Mouse (Mus musculus): ENCODE results near the gene Slc24a4.
"Not testable (repeated sequence)": the region's sequence is repeated elsewhere in the genome, so short reads cannot be mapped to it uniquely, and the experiment has no call there.

Gene Slc24a4

DNA sequence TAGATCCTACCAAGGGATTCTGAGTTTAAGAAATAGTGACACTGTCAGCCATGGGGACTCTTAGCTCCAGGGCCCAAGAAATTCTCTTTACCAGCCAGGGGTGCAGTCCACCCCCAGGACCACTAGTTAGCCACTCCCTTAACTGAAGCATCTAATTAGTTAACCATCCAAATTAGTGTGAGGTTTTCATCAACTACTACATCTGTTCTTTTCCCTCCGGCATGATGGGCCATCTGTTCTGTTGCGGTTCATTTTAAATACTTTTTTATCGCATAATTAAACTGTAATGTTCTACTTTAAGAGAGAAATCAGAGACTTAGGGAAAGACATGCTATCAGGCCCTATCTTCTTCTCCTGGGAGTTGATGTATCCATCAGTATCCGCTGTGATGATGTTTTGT, 121.8 kb downstream of the Slc24a4 start:
- no peak for DNase-seq (ENCODE audit: low spot score)

DNA sequence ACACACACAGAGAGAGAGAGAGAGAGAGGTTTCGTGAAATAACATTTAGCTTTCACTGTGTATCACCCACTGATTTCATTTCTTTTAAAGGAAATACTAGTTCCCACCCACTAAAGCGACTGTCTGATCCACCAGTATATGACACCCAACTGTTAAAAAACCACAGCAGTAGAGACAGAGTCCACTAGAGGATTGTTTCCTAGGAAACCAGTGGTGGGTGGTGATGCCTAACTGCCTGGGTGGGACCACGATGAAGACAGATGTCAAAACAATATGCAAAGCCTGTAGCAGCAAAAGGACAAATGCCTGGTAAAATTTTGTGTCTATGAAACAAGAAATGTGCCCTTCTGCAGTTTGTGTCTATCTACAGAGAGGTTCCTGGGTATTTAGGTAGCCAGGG, 122.5 kb downstream of the Slc24a4 start:
- peak; percentile 48 for DNase-seq (ENCODE audit: low spot score)

GRCm38 (mm10) chr12:102251985-102252384, 123.5 kb downstream of the Slc24a4 start:
- DNase-seq (ENCODE audit: low spot score) = no peak

DNA sequence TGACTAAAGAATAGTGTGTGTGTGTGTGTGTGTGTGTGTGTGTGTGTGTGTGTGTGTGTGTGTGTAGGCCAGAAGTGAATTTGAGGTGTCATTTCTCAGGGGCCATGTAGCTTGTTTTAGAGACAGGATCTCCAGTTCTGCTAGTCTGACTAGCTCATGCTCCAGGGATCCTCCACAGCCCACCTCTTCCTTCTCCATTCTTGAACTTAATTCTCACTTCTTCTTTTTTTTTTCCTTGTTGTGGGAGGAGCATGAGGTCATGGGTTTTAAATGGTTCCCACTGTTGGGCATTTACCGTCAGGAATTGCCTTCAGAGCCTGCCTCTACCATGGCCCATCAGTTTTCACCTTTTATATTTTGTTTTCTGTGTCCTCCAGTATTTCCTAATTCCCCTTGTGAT, 124.0 kb downstream of the Slc24a4 start:
- no peak for DNase-seq (ENCODE audit: low spot score)

DNA sequence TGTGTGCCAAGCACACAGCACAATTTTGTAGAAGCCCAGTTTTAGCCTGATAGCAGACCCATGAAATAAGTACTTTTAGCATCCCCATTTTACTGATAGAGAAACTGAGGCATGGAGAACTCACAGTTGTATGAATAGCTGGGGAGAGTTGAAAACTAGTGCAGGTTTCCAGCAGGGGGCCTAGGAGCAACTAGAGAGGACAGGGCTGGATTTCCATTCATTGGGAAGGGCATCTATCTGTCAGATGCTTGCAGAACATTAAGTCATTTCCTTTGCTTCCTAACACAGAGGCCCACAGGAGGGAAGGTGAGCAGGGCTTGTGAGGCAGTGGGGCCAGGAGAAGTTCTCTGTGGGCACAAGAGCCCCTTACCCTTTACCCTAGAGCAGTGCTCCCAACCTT, 126.5 kb downstream of the Slc24a4 start:
- no peak for DNase-seq (ENCODE audit: low spot score)

DNA sequence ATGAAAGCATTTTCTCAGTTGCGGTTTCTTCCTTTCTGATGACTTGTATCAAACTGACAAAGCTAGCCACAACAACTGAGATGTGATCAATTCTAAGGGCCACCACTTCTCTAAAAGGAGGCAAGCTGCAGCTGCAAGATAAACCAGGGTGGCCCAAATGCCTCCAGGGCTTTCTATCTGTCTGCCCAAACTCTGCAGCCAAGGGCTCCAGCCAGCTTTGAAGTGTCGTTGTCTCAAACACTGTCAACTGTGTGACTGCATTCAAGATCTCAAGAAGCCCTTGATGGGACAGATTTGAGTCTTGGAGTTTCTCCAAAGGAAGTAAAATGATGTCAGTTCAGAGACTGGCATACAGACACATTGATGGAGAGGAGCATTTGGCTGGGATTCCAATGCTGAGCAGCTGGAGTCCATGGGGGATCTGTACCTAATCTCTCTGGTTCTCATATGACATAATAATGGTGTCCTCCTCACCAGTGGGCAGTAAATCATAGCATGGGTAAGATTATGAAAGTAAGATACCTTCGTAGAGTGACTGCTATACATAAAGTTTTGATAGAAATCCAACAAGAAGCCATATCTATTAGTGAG, 130.1 kb downstream of the Slc24a4 start:
- no peak for DNase-seq (ENCODE audit: low spot score)

GRCm38 (mm10) chr12:102261933-102262396, 133.4 kb downstream of the Slc24a4 start:
- DNase-seq (ENCODE audit: low spot score) = no peak

- DNase-seq (ENCODE audit: low spot score) = no peak
Measured at GRCm38 (mm10) chr12:102262809-102263208, 134.3 kb downstream of the Slc24a4 start.

- DNase-seq (ENCODE audit: low spot score) = no peak
Measured at GRCm38 (mm10) chr12:102263249-102263648, 134.7 kb downstream of the Slc24a4 start.

DNA sequence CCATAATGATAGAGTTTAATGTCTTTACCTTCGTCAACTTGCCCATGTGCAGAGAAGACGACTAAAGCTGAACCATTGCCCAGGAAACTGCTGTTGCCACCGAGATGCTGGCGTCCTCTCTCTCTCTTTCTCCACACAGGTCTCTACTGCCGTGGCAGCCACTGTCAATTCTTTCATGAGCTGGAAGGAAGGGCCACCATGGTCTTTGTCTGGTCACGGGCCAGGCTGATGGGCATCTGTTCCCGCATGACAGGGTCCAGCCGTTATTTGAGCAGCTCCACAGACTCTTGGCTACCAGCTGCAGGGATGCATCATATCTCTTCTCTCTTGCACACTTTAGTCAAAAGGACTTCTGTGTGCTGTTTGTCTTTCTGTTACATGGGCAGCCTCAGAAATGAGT, 137.9 kb downstream of the Slc24a4 start:
- no peak for DNase-seq (ENCODE audit: low spot score)

DNA sequence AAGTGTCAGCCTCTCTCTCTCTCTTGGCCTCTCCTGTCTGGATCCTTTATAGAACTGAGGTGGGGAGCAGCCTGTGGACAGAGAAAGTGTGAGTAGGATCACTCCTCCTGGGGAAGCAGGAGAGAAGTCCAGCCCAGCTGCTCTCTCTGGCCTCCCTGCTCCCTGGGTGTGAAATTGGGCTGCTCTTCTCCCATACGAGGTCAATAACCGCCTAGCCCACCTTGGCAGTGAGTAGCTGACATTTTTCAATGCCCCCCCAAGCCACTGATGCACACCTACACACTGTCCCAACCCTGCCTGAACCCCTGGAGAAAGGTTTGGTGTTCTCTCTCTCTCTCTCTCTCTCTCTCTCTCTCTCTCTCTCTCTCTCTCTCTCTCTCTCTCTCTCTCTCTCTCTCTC, 140.6 kb downstream of the Slc24a4 start:
- no peak for DNase-seq (ENCODE audit: low spot score)

DNA sequence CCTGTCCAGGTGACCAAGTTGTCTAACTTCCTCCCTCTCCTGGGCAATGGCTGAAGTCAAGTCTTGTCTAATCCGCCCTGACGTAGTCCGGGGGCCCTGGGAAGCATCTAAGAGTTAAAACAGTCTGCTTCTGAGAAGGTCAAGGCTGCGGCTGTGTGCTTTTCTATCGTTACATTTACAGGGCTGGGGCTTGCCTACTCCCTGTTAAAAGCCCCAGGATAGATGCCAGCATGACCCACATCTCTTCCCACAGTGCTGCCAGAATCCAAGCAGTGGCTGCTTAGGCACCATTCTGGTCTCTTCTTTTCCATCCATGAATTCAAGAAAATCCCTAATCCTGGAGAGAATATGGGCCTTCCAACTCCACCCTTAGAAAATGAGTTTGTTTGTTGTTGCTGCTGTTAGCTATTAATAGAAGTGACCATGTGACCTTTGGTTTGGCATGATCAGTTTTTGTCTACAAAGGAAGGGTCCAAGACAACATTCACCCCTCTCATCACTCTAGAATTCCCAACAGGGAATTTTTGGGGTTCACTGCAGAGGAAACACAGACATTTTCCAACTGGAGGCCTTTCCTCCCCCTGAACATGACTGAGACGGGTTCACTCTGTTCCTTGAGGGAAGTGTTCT, 142.4 kb downstream of the Slc24a4 start:
- DNase-seq (ENCODE audit: low spot score) = no peak

GRCm38 (mm10) chr12:102271447-102271846, 142.9 kb downstream of the Slc24a4 start:
- DNase-seq (ENCODE audit: low spot score) = no peak

DNA sequence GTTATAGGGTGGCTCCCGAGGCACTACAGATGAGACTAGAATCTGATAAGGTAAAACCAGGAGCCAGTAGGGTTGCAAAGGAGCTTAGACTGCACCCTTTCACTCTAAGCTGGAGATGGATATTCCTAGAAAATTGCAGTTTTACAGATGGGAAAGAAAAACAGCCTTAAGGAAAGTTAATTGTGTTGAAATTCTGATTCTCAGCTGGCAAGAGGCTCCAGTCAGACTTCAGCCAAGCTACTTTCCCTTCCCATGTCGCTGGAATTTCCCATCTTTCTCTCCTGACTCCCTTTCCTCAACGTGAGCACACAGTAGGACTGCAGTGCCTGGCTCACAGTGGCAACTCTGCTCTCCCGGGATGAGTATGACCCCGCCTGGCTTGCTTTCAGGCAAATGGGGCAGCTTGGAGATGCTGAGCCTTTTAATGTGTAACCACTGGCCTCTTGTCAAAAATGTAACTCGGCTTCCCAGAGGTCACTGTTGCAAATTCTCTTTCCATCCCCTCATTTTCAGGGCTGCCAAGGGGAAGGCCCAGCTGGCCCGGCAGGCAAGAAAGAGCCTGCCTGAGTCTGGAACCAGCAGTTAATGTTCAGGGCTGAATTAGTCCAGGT, 147.4 kb downstream of the Slc24a4 start:
- DNase-seq (ENCODE audit: low spot score) = no peak

GRCm38 (mm10) chr12:102280290-102280689, 151.8 kb downstream of the Slc24a4 start:
- DNase-seq (ENCODE audit: low spot score) = not testable (repeated sequence)

- no peak for DNase-seq (ENCODE audit: low spot score)
Measured at GRCm38 (mm10) chr12:102280867-102281503, 152.5 kb downstream of the Slc24a4 start.

GRCm38 (mm10) chr12:102282126-102282525, 153.6 kb downstream of the Slc24a4 start:
- no peak for DNase-seq (ENCODE audit: low spot score)

- DNase-seq (ENCODE audit: low spot score) = no peak
Measured at GRCm38 (mm10) chr12:102282763-102283482, 154.4 kb downstream of the Slc24a4 start, which contains the start of gene Rin3. Gene Rin3 (plus strand): TSS chr12:102283048.

DNA sequence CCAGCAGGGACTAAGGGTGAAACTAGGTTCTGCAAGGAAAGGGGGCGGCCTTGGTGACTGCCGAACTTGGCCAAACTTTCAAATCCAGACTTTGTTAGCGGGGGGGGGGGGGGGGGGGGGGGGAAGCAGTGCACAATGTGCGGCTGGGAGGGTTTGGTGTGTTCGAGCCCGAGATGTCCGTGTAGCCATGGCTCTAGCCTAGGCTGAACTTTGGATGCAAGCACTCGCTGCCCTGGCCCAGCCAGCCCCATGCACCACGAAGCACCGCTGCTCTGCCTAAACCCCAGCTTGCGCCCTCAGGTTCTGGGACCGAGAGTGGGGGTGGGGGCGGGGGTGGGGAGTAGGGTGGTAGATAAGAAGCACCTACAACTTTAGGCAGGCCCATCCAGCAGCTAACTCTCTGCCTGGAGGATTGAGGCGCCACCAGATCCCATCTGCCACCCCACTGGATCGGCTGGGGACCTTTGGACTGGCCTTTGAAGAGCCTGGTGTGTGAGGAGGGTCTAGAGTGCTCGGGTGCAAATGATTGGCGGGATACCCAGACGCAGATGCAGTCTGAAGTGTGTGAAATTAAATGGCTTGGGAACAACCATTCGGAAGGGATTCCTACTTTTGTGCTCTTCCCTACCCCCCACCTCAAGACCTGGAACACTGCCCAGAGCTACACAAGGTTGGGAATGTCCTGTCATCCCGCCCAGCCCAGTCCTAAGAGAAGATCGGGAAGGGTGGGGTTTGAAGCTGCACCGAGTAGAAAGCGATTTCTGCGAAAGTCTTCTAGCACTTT, 155.1 kb downstream of the Slc24a4 start:
- DNase-seq (ENCODE audit: low spot score) = no peak

- no peak for DNase-seq (ENCODE audit: low spot score)
Measured at GRCm38 (mm10) chr12:102284267-102284610, 155.7 kb downstream of the Slc24a4 start.

- DNase-seq (ENCODE audit: low spot score) = no peak
Measured at GRCm38 (mm10) chr12:102284618-102285159, 156.2 kb downstream of the Slc24a4 start.
